Mouse (Mus musculus) liver, adult (tissue): ENCODE measurements around the gene Atp6v0a4.

Experiments used
- GATA4 ChIP-seq: IDR thresholded peaks from 2 replicates; pipeline ENCODE4 v1.6.1; 2014; ENCODE audit warnings: mild to moderate bottlenecking, low read length; ENCODE audit not compliant: insufficient replicate concordance

The Atp6v0a4 gene

GRCm38 (mm10) chr6:38124207-38124835 is at the start of gene Atp6v0a4:
Gene Atp6v0a4 (minus strand): TSS chr6:38124586.
- no peak for TF ChIP-seq GATA4

- no peak for TF ChIP-seq GATA4
Observed at GRCm38 (mm10) chr6:38165385-38165784, 41.0 kb upstream of the Atp6v0a4 start.

GRCm38 (mm10) chr6:38164705-38165104 is 40.3 kb upstream of the Atp6v0a4 start:
- no peak for TF ChIP-seq GATA4

GRCm38 (mm10) chr6:38162825-38163504 is 38.6 kb upstream of the Atp6v0a4 start:
- TF ChIP-seq GATA4, result no peak

GRCm38 (mm10) chr6:38160556-38160955 is 36.2 kb upstream of the Atp6v0a4 start:
- no peak for TF ChIP-seq GATA4

GRCm38 (mm10) chr6:38160102-38160501 is 35.7 kb upstream of the Atp6v0a4 start:
- TF ChIP-seq GATA4, result no peak

GRCm38 (mm10) chr6:38159576-38159975 is 35.2 kb upstream of the Atp6v0a4 start:
- no peak for TF ChIP-seq GATA4

GRCm38 (mm10) chr6:38157925-38158324 is 33.5 kb upstream of the Atp6v0a4 start:
- no peak for TF ChIP-seq GATA4

- TF ChIP-seq GATA4, result no peak
Observed at GRCm38 (mm10) chr6:38156204-38156603, 31.8 kb upstream of the Atp6v0a4 start.

- no peak for TF ChIP-seq GATA4
Observed at GRCm38 (mm10) chr6:38152305-38152704, 27.9 kb upstream of the Atp6v0a4 start.

- no peak for TF ChIP-seq GATA4
Observed at GRCm38 (mm10) chr6:38149483-38149882, 25.1 kb upstream of the Atp6v0a4 start.

GRCm38 (mm10) chr6:38148626-38149025 is 24.2 kb upstream of the Atp6v0a4 start:
- no peak for TF ChIP-seq GATA4

- TF ChIP-seq GATA4, result no peak
Observed at GRCm38 (mm10) chr6:38147301-38147700, 22.9 kb upstream of the Atp6v0a4 start.

- TF ChIP-seq GATA4, result no peak
Observed at GRCm38 (mm10) chr6:38145463-38146065, 21.2 kb upstream of the Atp6v0a4 start.

- TF ChIP-seq GATA4, result no peak
Observed at GRCm38 (mm10) chr6:38144161-38144998, 20.0 kb upstream of the Atp6v0a4 start.
